Mouse (Mus musculus): Measurements from ENCODE around the gene Zfp46.

Zfp46 gene

DNA sequence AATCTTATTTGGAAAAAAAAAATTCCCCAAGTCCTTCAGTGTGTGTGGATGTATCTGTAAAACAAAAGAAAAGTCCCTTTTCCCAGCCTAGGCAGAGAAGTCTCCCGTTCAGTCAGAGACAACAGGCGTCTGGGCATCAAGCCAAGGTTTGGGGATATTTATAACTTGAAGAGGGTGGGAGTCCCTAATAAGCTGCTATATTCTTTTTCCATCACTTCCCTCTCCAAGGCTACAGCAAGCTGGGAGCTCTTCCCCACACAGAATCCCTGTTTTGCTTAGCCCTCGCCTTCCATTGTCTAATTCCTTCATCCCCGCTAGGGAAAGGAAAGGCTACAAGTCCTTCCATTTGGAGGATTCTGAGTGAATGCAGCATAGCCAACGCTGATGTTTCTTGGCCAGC, at the start of gene Zfp46:
TSS of gene Zfp46 (plus strand) at position 229 of the 400 bp plus-strand sequence.
- peak; percentile 76 to 82 for DNase-seq (ENCODE audit: low spot score in 2 of 2)

DNA sequence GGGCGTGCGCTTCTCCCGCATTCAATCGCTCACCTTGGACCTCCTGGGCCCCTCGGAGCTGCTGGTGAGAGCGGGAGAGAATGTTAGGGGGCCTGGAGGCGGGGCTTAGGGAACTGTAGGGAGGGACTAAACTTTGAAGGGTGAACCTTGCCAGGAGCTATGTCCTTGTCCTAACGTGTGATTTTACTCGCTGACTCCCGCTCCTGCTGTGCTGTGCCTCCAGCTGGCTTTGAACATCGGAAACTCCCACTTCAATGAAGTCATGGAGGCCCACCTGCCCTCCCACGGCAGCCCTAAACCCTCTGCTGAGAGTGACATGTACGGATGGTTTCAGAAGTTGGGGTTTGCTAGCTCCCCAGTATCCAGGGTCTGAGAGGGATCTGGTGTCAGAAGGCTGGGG, 45.8 kb upstream of the Zfp46 start:
- no peak for DNase-seq (ENCODE audit: low spot score in 2 of 2)

DNA sequence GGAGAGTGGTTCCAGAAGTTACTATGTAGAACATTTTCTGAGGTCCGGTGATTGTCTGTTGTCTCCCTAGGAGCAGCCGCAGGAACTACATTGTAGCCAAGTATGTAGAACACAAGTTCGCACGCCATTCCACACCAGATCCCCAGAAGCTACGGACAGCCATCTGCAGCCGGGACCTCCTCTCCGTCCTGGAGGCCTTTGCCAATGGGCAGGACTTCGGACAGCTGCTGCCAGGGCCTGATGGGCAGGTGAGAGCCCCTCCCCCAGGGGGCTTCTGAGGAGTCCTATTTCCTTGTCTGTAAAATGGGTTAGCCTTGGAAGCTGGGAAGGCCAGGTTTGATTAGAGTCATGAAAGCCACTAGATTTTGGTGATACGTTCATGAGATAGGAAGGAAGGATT, 45.4 kb upstream of the Zfp46 start:
- no peak for DNase-seq (ENCODE audit: low spot score in 2 of 2)

DNA sequence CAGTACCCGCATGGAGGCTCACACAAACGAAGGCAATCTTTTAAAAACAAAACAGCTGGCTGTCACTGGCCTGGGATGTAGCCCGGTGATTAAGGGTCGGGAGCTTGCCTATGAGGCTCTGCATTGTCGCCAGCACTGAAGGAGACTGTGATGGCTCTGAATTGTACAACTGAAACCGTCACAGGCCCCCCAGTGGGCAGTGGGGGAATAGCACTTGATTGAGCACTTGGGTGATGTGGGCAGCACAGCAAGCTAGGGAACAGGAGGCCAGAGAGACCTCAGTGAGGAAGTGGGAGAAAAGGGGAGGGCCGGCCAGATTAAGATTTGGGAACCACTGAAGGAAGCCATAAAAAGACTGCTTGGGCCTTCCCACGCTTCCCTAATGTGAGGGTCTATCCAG, 44.9 kb upstream of the Zfp46 start:
- DNase-seq (ENCODE audit: low spot score in 2 of 2): peak; percentile 59 to 65

DNA sequence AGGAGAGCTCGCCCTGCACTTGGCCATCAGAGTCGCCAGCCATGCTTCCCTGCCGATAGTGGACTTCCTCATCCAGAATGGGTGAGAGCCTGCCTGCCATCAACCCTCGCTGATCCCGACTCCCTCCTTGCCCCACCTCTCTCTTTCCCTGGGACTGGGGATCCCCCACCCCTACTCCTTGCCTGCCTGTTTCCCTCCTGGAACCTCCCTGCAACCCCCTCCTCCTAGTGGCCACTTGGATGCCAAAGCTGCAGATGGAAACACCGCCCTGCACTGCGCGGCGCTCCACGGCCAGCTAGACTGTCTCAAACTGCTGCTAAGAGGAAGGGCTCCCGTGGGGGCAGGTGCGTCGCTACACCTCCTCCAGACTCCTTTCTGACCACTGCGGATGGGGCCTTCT, 44.4 kb upstream of the Zfp46 start:
- no peak for DNase-seq (ENCODE audit: low spot score in 2 of 2)

DNA sequence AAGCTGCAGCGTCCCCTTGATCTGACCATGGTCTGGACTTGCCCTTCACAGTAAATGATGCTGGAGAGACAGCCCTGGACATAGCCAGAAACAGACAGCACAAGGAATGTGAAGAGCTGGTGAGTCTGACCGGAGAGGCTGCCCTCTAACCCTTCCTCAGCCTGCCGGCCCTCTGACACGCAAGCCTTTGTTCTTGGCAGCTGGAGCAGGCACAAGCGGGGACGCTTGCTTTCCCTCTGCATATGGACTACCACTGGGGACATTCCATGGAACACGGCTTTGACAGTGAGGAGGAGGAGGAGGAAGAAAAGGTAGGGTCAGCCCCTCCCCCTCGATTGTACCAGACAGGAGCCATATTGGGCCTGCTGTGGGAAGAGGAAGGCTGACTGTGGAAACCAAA, 43.5 kb upstream of the Zfp46 start:
- no peak for DNase-seq (ENCODE audit: low spot score in 2 of 2)

DNA sequence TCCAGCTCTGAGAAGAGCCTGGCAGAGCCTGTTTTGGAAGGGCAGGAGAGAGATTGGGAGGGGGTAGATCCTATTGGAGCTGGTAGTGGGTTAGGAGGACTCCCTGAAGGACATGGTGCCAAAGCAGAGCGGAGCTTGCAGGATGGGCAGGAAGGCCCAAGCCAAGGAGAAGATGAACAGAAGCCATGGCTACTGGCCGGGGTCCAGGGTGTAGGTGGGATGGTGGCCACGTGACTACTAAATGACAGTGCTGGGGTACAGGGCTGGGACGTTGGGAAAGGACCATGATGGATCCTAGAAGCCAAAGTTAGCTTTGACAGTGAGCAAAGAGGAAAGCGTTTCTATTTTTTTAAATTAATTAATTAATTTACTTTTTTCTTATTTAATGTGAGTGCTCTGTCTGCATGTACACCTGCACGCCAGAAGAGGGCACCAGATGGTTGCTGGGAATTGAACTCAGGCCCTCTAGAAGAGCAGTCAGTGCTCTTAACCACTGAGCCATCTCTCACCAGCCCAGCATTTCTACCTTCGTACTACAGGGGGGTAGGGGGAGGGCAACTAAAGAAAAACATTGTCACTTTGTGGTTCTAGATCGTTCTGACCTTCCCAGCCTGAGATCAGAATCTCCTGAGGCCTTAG, 42.3 kb upstream of the Zfp46 start:
- no peak for DNase-seq (ENCODE audit: low spot score in 2 of 2)

DNA sequence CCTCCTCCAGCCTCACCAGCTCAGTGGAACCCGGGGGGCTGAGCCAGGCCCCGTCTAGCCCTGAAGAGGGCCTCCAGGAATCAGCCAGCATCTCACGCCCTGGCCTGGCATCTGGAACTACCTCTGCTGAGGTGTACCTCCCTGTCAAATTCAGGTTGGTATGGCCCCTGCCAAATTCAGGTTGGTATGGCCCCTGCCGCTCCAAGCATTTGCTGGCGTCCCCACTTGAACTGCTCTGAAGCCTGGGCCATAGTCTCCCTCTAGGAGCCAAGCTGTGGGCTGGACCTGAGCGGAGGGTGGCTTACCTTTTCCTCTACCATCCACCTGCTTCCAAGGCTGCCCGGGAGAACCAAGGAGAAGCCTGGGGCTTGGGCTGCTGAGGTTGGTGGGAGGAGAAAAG, 41.8 kb upstream of the Zfp46 start:
- DNase-seq (ENCODE audit: low spot score in 2 of 2): no peak

DNA sequence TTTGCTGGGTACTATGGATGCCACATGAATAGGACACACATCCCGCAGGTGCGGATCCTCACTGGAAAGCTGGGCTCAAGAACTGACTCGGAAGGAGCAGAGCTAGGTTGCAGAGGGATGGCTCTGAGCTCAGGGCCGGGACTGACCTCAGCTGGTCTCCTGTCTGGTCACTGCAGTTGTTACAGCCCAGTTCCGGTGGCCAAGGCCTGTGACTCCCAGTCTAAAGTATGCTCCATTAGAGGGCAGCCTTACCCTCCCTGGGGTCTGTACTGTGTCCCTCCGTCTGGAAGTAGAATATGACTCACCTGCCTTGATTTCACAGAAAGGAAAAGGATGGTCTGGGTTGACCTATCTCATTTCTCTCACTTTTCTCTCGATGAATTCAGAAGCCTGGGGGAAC, 40.3 kb upstream of the Zfp46 start:
- no peak for DNase-seq (ENCODE audit: low spot score in 2 of 2)

DNA sequence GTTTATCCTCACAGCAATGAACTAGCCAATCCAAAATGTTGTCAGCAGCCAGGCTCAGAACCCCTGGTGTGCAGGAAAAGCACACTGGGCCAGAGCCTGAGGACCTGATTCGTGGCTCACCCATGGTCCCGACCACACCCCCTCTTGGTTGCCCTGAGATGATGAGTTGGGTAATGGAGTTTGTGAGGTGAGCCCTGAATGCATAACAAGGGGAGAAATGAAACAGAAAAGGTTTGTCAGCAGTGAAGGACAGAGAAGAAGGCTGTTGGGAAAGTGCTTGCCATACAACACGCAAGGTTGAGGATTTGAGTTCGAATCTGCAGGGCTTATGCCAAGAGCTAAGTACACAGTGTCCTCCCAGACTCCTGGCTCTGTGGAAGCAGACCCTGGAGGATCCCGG, 38.8 kb upstream of the Zfp46 start:
- DNase-seq (ENCODE audit: low spot score in 2 of 2): no peak

DNA sequence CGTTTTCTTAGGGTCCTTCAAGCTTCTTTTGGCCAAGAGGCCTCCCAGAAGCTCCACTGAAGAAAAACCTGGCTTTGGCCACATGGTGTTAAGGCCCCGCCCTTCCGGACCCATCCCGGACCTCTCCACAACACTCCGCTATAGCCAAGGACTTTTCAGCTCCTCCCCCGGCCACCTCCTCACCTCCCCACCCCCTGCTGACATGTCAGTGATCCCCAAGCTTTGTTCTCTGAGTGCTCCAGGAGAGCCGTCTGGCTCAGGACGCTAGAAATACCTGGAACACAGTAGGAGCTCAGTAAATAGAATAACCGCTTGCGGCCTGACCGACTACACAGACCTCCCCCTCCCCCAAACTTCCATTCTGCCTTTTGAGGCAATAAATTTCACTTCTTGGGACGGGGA, 37.9 kb upstream of the Zfp46 start:
- no peak for DNase-seq (ENCODE audit: low spot score in 2 of 2)

DNA sequence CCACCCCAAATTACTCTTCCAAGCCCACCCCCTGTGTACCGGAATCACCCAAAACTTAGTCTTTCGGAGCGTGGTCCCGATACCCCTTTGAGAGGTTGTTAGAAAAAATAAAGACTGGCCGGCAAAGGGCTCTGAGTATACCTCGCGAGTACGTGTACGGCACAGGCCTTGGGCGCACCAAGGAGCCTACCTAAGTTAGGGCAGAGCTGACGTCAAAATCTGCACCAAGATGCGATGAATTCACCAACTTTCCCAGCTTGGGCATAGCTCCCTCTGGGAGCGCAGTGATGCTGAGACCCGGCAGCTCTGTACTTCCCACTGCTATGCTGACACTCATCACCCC, 37.1 kb upstream of the Zfp46 start:
- DNase-seq (ENCODE audit: low spot score in 2 of 2): no peak

DNA sequence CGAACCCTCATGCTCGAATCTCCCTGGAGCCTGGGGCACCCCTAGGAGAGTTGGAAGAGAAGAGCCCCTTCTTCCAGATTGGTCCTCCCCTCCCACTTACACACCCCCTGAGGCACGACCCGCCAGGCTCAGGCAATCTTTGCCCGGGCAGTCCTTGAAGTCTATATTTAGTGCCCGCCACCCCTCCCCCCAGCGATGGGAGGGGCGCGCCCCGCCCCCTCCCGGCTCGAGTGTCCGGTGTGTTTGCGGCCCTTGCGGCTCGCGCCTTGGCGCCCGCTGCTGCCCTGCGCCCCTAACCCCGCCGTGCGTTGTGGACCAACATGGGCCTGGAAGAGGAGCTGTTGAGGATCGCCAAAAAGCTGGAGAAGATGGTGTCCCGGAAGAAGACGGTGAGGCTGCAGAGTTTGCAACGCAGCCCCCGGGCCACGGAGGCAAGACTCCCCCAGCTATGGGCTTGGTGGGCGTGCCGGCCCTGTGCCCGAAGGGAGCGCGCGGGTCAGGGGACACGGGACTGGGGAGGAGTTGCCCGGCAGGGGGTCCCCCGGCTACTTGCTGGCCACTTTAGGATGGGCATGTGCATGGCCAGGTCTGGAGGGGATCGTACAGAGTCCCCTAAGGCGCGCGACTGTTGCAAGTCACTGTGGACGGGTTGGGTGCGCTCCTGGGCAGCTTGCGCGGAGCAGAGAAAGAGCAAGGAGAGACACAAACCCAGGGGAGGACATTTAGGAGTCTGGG, 36.6 kb upstream of the Zfp46 start, which contains the start of gene Tcea3:
TSS of gene Tcea3 (plus strand) at position 1 of the 735 bp plus-strand sequence.
- no peak for DNase-seq (ENCODE audit: low spot score in 2 of 2)

DNA sequence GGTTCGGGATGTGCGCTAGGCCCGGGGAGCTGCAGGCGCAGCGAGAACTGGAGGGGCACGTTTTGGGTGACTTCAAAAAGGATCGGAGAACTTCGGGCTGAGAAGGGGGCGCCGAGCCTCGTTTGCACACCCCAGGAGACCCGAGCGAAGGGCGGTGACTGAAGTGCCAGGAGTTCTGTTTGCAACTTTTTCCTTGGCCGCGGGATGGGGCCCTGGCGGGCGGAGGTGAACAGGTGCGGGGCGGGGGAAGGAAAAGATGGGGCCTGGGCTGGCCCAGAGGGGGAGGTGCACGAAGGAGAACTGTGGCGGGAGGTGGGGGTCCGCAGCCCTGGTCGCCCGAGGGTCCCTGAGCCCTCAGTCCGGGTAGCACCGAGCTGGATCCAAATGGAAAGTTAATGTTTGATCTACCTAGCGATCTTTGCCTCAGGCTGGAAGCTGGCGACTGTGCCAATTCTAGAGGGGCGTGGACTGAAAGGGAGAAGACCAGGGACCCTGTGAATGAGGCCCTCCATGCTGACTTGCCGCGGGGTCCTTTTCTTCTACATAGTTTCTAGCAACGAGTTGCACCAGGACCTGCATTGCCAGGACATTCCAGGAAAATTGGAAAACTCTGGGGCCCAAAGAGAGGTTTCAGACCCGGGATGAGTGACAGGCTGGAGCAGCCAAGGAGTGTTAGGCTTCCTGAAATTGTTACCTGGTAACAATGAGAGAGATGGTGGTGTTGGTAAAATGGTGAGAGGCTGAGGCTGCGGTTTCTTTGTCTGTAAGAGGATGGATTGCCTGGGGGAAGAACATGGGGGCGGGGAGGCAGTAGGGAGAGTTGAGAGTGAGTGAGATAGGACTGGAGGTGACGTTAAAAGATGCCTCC, 35.8 kb upstream of the Zfp46 start:
- DNase-seq (ENCODE audit: low spot score in 2 of 2): no peak

DNA sequence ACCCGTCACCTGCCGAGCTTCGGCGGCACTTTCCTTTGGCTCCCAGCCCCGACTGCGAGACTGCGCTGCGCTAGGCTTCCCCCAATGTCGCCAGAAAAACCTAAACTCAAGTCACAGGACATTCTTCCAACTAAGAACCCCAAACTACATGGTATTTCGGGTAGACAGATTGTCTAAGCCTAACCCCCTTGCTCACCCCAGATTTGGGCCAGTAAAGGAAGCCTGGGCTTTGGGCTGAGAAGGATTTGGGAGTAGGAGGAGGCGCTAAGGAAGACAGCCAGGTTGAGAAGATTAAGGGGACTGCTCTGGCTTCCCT, 35.2 kb upstream of the Zfp46 start:
- no peak for DNase-seq (ENCODE audit: low spot score in 2 of 2)

DNA sequence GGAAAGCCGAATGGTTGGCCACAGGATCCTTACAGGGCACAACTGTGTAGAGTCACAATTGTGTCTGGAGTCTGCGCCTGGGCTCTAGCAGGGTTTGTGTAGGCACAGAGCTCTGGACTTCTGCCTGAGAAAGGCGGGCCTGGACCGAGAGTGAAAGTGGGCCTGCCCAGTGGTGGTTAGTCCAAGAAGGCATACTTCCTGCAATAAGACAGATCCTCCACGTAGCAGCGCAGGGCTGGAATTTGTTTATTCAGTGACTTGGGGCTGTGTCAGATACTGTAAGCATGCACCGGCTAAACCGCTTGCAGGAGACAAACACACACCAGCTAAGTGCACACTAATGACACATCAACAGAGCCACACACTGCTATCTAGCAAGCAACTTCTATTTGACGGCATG, 34.7 kb upstream of the Zfp46 start:
- peak in 1 of 2 experiments; percentile 14 for DNase-seq (ENCODE audit: low spot score in 2 of 2)

DNA sequence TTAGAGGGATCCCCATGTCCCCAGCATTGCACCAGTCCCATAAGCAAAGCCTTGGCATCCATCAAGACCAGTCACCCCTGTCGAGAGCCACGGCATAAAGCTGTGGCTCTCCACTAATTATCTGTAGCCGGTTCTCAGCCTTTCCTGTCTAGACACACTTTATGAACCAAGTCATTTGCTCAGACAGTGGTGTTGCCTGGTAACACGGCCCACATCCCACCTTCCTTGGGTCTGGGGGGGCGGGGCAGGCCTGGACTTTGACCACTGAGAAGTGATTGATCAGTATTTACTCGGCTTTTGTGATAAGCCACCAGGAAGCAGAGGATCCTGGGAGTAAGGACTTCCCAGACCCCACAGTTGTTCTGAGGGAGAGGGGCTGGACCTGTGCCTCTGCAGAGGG, 28.6 kb upstream of the Zfp46 start:
- DNase-seq (ENCODE audit: low spot score in 2 of 2): no peak

DNA sequence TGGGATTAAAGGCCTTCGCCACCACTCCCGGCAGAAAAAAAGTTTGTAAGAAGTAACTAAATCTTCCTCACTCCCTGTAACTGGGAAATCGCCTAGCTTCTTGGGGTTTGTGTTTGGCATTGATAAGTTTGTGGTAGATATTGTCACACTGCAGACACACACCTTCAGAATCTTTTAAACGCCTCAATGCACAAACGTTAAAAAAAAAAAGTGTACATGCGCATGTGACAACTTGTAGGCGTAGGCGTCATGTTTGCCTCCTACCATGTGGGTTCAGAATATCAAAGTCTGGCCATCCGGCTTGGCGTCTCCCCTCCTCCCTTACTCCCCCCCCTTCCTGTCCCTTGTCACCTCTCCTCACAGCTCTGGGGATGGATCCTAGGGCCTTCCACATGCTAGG, 27.8 kb upstream of the Zfp46 start:
- DNase-seq (ENCODE audit: low spot score in 2 of 2): no peak

DNA sequence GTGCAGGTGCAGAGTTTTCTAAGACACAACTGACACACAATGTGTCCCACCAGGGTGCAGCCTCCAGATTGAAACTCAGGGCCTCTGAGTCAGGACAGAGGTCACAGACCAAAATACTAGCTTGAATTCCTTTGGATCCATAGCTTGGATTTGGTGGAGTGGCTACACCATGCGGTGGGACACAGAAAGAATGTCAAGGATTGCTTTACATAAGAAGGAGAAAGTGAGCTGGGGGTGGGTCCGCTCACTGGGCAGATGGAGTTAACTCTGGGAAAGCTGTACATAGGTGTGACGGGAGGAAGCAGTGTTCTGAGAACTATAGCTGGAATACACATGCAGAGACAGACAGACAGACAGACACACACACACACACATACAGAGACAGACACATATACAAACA, 24.6 kb upstream of the Zfp46 start:
- DNase-seq (ENCODE audit: low spot score in 2 of 2): no peak

DNA sequence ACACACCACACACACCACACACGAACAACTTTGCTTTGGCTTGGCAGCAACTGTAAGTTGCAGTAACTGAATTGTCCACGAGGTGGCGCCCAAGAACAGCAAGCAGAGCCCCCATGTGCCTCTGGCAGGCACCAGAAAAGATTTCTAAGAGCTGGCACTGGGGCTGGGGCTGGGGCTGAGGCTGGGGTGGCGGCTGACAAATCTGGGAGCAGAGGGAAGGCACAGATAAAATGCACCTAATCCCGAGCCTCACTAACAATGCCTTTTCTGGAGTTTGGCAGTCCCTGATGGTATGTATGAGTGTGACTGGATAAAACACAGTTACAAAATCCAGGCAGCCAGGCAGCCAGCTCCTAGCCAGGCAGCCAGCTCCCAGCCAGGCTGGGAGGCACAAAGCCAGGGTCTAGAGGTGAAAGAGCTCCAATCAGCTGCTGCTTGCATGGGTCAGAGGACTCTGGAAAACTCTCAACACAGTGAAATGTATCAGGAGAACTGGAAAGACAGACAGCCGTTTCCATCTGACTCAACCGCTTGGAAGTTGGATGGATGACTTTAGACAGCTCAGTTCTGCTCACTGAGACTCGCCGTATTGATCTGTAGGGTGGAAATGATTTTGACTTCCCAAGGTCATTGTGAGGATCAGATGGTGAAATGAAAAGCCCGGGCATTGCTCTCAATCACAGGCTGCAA, 23.8 kb upstream of the Zfp46 start:
- DNase-seq (ENCODE audit: low spot score in 2 of 2): peak; percentile 28 to 49

DNA sequence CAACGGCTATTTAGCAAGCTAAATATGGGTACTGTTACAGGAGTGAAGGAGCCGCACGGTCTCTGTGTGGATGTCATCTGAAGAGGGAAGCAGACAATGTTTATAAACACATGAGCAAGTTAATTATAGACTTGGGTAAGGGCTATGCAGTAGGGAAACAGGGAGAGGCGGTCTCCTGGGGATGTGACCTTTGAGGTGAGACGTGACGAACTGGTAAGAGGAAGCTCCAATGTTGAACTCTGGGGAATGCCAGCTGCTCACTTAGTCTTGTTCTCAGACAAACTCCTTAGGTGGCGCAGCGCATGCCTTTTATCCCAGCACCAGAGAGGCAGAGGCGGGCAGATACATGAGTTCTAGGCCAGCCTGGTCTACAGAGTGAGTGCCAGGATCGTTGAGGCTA, 22.6 kb upstream of the Zfp46 start:
- DNase-seq (ENCODE audit: low spot score in 2 of 2): no peak

DNA sequence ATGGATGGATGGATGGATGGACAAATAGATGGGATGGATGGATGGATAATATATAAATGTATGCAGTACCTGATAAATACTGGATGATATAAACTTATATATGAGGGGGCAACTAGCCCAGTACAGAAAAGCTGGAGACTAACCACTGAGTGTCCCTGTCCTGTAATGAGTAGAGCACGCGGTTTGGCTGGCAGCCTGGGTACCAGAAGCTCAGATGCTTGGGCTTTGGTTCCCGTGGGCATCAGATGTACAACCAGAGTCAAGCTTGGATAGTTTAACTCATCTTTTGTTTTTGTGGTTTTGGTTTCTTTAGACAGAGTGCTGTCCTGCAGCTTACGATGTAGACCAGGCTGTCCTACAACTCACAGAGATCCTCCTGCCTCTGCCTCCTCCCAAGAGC, 20.9 kb upstream of the Zfp46 start:
- no peak for DNase-seq (ENCODE audit: low spot score in 2 of 2)

All from right cerebral cortex, postnatal 36 days (tissue).